Mouse (Mus musculus) cerebral cortex, adult 2 months (tissue): ENCODE data around the gene Nampt.

Source experiments
- WGBS: fragments of 180-500 bp; shearing (Covaris S2); methylation state at CpG from one replicate; pipeline ENCODE4 v1.1.7; 2018; 5-methylcytosine and 5-hydroxymethylcytosine counted together

The Nampt gene

DNA sequence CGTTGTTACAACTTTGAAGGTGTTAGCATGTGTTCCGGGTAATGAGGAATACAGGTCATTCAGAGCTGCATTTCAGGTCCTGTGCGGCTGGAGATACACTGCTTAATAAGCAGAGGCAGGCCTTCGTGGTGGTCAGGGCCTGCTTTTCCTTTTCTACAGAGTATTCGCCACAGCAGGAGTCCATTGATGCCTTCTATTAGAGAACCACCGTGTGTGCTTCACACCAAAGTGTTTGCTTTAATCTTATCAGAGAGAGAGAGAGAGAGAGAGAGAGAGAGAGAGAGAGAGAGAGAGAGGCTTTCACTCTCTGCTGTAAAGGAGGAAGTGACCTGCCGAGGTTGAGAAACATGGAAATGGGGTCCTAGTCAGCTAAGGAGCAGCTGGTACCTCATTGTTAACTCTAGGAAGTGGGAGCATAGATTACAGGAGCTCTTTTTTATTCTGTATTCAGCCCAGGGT, 22.1 kb downstream of the Nampt start:
- 62% methylated on average over 7 of the region's 7 CpGs for WGBS

DNA sequence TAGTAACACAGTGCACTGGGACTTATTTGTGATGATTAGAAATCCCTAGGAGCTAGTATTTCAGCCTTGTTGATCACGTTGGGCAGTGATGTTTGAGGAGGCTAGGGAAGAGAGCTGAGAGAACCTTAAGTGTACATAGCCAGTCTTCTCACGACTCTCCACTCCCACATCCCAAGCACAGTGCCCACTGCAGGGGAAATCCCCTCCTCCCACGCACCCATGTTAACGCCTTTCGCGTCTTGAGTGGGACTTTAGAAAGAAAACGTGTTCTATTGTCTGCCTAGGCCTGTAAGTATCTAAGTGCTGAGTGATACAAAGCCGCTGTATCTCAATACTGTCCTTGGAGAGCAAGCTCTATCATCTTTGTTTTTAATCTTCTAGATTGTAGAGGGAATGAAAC, 27.0 kb downstream of the Nampt start:
- WGBS = 72% methylated on average over 8 of the region's 8 CpGs

GRCm38 (mm10) chr12:32853757-32854156, 34.4 kb downstream of the Nampt start:
- WGBS = 90% methylated on average over 5 of the region's 5 CpGs

DNA sequence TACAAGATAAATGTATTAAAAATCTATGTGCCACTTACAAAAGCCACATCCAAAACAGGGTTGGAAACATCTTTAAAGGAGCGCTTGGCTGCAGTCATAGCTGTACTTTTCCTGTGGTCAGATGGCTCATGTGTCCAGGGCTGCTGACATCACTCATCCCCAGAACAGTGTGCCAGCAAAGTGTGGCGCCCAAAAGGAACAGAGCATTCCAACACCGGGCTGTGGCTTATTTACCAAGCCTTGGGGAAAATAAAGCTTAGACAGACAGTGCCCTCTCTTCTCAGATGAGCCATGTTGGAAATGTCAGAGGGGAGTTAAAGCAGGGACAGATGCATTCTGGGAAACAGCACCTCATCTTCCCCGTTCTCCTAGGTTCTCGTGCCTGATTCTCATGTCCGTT, 35.5 kb downstream of the Nampt start:
- 82% methylated on average over 6 of the region's 6 CpGs for WGBS

DNA sequence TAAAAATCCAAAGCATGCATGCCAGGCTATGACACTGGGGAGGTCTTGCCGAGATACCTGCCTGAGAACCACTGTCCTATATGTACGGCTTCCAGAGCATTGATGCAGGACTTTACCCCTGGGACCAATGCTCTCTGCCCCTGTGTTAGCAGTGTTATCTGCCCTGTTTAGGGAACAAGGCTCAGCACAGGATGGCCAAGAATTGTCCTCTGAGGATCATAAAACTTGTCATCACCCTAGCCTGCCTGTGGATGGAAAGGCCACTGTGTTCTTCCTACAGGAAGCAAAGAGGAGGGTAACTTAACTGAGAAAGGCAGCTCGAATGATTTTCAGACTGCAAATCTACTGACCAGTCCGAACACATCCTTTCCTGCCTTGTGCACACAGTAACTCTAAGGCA, 36.1 kb downstream of the Nampt start:
- 85% methylated on average over 4 of the region's 4 CpGs for WGBS

DNA sequence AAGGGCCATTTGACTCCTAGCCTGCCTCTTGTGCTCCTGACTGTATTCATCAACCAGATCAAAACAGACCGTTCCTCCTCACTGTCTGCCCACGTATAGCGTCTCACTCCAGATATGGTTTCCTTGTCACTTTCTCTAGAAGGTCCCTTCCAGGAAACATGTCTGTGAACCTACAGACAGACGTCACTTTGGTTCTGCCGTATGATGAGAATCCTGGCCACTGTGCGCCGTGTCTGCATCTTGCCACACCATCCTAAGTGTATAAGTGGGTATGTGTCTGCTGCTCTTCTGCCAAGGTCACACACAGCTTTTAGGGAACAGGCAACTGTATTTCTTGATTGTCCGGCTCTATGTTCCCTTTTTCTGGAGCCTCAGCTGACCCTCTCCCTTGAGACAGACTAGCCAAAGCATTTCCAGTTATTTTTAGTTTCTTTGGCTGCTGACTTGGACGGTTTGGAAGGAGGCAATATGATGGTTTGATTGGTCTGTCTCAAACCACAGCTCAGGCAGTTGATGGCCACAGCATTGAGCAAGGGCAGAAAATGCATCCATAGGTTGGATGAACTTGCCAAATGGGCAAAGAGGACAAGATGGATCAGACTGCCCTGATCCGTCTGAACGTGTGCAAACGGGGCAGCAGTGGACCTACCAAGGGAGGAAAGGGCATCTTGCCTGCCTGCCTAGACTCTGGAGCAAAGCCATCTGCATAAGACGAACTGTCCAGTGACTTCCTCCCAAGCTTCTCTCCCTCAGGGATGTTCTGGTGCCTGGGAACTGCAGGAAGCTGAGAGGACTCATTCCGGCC, 37.6 kb downstream of the Nampt start:
- 80% methylated on average over 14 of the region's 14 CpGs for WGBS

DNA sequence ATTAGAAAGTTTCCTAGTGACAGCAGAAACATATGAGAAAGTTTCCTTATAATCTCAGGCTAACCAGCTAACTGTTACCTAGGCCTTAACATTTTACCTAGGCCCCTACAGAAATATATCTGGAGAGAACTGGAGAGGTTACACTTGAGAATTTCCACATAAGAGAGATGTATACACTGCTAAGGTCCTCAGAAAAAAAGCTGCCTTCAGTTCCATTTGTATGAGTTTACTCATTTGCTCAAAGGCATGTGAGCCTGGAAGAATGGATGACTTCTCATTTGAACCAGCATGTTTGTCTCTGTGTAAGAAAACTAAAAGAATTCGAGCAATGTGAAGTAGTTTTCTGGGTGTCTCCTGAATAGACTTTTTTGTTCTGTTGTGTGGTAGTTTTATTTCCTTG, 39.1 kb downstream of the Nampt start:
- WGBS = 85% methylated on average over 1 of the region's 1 CpGs

- WGBS = 92% methylated on average over 5 of the region's 5 CpGs
Observed at GRCm38 (mm10) chr12:32860820-32861219, 41.5 kb downstream of the Nampt start.

- WGBS = 88% methylated on average over 5 of the region's 5 CpGs
Observed at GRCm38 (mm10) chr12:32870815-32871214, 51.5 kb downstream of the Nampt start.

DNA sequence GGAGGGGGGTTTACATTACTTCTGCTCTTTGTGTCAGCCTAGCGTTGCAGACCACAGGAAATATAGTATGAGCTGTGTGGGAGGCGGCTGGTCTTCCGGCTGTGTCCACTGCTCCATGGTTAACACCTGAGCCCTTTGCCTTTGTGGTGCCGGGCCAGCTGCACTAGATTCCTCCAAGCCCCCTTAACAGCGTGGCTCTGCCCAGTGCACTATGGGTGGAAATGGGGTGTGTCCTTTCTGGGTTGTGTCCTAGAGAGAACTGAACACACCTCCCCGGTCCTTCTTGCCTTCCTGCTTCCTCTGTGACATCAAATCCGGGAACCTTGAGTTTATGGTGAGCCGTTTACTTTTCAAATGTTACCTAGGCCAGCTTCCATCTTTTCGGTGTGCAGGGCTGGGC, 58.2 kb downstream of the Nampt start:
- 82% methylated on average over 9 of the region's 9 CpGs for WGBS

- WGBS = 40% methylated on average over 11 of the region's 11 CpGs
Observed at GRCm38 (mm10) chr12:32877964-32878571, 58.7 kb downstream of the Nampt start.

DNA sequence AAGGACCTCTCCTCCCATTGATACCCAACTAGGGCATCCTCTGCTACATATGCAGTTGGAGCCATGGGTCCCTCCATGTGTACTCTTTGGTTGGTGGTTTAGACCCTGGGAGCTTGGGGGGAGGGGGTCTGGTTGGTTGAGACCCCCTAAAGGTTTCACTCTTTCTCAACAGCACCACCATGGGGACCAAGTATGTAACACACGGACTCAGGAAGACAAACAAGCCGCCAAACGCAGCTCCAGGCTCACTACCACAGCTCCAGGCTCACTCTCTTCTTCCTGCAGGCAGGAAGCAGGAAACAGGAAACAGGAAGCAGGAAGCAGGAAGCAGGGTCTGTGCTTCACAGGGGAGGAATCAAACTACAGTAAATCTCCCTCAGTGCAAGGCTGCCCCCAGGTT, 60.0 kb downstream of the Nampt start:
- 87% methylated on average over 3 of the region's 3 CpGs for whole genome bisulfite sequencing

DNA sequence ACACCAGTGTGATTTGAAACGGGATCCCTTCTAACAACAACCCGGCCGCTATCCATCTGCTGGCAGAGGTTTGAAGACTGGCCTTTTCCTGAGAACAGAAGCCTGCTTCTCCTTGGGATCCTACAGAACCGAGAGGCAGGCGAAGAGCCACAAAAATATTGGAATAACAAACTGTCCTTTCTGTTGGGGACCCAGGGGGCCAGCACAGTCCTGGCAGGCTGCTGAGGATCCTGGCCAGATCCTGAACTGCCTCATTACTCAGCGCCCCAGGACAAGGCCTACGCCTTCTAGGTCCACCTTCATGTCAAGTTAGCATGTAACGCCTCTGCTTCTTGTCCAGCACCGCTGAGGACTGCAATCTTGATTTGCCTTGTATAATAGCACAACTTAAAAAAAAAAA, 65.0 kb downstream of the Nampt start:
- WGBS = 75% methylated on average over 9 of the region's 9 CpGs

DNA sequence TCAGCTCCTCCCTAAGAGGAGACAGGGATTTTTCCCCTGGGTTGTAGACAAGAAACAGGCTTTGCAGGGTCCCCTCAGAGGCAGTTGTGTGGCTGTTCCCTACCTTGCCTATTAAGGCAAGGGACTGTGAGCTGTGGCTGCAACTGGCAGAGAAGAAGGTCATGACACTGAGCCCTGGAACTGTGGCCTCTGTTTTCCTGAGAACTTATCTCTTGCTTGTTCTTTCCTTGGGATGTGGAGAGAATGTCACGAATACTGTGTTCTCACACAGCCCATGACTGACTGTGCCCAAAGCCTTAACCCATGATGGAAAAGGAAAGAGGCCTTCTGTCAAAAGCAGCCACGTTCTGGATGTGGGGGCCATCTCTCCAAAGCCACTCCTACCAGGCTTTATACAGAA, 65.7 kb downstream of the Nampt start:
- WGBS = 74% methylated on average over 2 of the region's 2 CpGs

DNA sequence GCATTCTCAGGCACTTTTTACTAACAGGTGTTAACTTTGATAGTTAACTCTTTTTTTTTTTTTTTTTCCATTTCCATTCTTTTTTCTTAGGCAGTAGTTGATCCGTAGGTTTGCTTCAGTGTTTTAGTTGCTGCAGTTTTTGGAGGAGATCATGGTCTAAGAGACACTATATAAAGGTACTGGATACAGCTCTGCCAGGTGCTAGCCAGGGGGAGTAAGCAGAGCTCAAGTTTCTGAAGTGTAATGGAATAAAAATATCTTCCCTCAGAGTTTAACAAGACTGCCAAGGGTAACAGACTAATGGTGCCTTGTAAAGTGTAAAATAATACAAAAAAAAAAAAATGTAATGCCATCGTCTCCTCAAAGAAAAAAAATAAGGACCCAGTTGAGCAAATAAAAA, 67.0 kb downstream of the Nampt start:
- WGBS = 87% methylated on average over 2 of the region's 2 CpGs

GRCm38 (mm10) chr12:32888226-32888625, 68.9 kb downstream of the Nampt start:
- 98% methylated on average over 3 of the region's 3 CpGs for WGBS

GRCm38 (mm10) chr12:32889846-32890245, 70.5 kb downstream of the Nampt start:
- WGBS = 78% methylated on average over 5 of the region's 5 CpGs

- WGBS = 39% methylated on average over 4 of the region's 4 CpGs
Observed at GRCm38 (mm10) chr12:32890455-32890854, 71.1 kb downstream of the Nampt start.

DNA sequence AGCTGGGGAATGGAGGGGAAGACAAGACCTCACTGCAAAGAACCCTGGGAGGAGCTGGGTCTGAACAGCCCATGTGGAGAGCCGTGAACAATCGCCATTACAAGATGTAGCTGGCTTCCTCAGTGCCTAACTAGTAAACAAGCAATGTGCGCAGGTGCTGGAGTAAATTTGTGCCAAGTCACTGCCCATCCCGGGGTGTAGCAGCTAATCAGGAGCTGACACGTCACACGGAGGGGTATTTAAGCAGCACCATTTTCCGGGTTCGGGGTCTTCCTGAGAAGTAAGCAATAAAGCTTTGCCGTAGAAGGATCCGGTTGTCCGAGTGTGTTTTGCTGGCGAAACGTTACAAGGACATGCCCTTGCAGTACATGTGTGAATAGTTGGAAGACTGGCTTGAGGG, 71.9 kb downstream of the Nampt start:
- 90% methylated on average over 13 of the region's 13 CpGs for WGBS

- WGBS = 52% methylated on average over 12 of the region's 12 CpGs
Observed at GRCm38 (mm10) chr12:32893212-32893611, 73.9 kb downstream of the Nampt start.

DNA sequence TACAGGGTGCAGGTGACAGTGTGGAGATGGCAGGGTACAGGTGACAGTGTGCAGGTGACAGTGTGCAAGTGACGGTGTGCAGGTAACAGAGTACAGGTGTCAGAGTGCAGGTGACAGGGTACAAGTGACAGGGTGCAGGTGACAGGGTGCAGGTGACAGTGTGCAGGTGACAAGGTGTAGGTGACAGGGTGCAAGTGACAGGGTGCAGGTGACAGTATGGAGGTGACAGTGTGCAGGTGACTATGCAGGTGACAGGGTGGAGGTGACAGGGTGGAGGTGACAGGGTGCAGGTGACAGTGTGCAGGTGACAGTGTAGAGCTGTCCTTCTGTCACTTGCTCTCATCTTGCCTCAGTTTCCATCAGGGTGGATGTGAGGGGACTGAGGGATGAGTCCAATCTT, 76.5 kb downstream of the Nampt start:
- 94% methylated on average over 1 of the region's 1 CpGs for WGBS

DNA sequence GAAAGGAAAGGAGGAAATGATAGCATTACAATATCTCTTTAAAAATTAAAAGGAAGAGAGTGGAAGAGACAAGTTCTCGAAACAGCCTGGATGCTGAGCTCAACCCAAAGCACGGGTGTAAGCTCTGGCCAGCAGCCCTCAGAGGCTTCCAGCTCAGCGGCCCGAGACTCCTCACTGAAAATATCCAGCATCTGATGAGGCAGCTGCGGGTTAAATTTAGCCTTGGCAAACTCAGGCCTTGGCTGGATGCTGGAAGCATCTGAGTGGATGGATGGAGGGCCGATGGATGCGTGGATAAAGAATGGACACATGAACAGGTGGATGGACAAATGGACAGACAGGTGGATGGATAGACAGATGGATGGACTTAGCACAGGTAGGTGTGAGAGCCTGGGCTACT, 77.2 kb downstream of the Nampt start:
- 32% methylated on average over 7 of the region's 7 CpGs for WGBS
